In genomic region chr5:30154474-30155394, GRCm38 (mm10) we compare ENCODE assay signal across 7 mouse cellular contexts. TPM values are rescaled to one million over a fixed set of nuclear protein-coding genes. Genes with fewer than 3 reads are reported as not detected.
DNase-seq lines count a peak whose midpoint lies in the region; ATAC-seq lines count a peak whose summit lies in the region.

Gene Hadha (minus strand): TSS chr5:30155162.
Gene Hadhb (plus strand): TSS chr5:30155248.

- H3K36me3 ChIP-seq in embryonic facial prominence, embryonic 10.5 days (replicated peaks), result no peaks in the 10 kb centered on the region; the same call in 1 of the 2 replicates
- no peaks in the 10 kb centered on the region for H3K36me3 ChIP-seq in limb, embryonic 10.5 days
- 0 out of 2 replicates have a peak, but pooled peaks cover 3% of the 10 kb centered on the region for H3K36me3 ChIP-seq in midbrain, embryonic 13.5 days

- peaks cover 22% of the 10 kb centered on the region for H3K4me1 ChIP-seq in embryonic facial prominence, embryonic 10.5 days
- H3K4me1 ChIP-seq in limb, embryonic 10.5 days, result peaks cover 18% of the 10 kb centered on the region
- H3K4me1 ChIP-seq in midbrain, embryonic 13.5 days (replicated peaks), result peaks cover 23% of the 10 kb centered on the region

- peak within 1 kb of the TSS; percentile 70 for H3K4me2 ChIP-seq in midbrain, embryonic 13.5 days (replicated peaks)

- no peaks in the 10 kb centered on the region for H3K9me3 ChIP-seq in embryonic facial prominence, embryonic 10.5 days
- H3K9me3 ChIP-seq in limb, embryonic 10.5 days (replicated peaks), result no peaks in the 10 kb centered on the region
- H3K9me3 ChIP-seq in midbrain, embryonic 13.5 days, result no peaks in the 10 kb centered on the region

- no peaks in the 10 kb centered on the region for H3K27me3 ChIP-seq in embryonic facial prominence, embryonic 10.5 days (replicated peaks; ENCODE audit: low read depth, poor library complexity, severe bottlenecking)
- no peaks in the 10 kb centered on the region for H3K27me3 ChIP-seq in limb, embryonic 10.5 days (ENCODE audit: low read depth, poor library complexity, severe bottlenecking)
- H3K27me3 ChIP-seq in midbrain, embryonic 13.5 days, result no peaks in the 10 kb centered on the region

- H3K9ac ChIP-seq in midbrain, embryonic 13.5 days (replicated peaks), result peak within 1 kb of the TSS; percentile 93

- H3K4me3 ChIP-seq in embryonic facial prominence, embryonic 10.5 days, result peak within 1 kb of the TSS; percentile 72
- peak within 1 kb of the TSS; percentile 92 for H3K4me3 ChIP-seq in limb, embryonic 10.5 days
- H3K4me3 ChIP-seq in midbrain, embryonic 13.5 days (replicated peaks), result peak within 1 kb of the TSS; percentile 80

- peak within 1 kb of the TSS; percentile 96 for H3K27ac ChIP-seq in embryonic facial prominence, embryonic 10.5 days (replicated peaks)
- peak within 1 kb of the TSS; percentile 99 for H3K27ac ChIP-seq in limb, embryonic 10.5 days
- H3K27ac ChIP-seq in midbrain, embryonic 13.5 days, result peak within 1 kb of the TSS; percentile 89

- under 1% methylated on average over 53 of the region's 53 CpGs for WGBS in embryonic facial prominence, embryonic 10.5 days
- under 1% methylated on average over 53 of the region's 53 CpGs for WGBS in limb, embryonic 10.5 days
- WGBS in midbrain, embryonic 13.5 days, result 0% methylated on average over 53 of the region's 53 CpGs

- DNase-seq in adrenal gland, postnatal 10 days, result peak; percentile 96
- peak; percentile 91 for DNase-seq in embryonic facial prominence, embryonic 10.5 days (ENCODE audit: low spot score)
- DNase-seq in kidney, adult 11 months, result peak; percentile 93
- DNase-seq in limb, embryonic 10.5 days (ENCODE audit: low spot score), result peak; percentile 94
- peak; percentile 95 for DNase-seq in spleen, adult 12 weeks (ENCODE audit: low spot score)

- ATAC-seq in granulocyte monocyte progenitor cell, adult 5-6 weeks (replicated peaks; ENCODE audit: poor library complexity, severe bottlenecking), result peak; percentile 91
- peak; percentile 94 for ATAC-seq in midbrain, embryonic 13.5 days

RNA-seq across cellular contexts. Expression of gene Hadha, which starts in this region (rescaled TPM):
- total RNA-seq in adrenal gland, postnatal 10 days (2021), result 100 to 1,000 TPM; 921 to 997 TPM
- 102 and 114 TPM in 2 replicates for polyA plus RNA-seq in embryonic facial prominence, embryonic 10.5 days (2016; fragmentation: Nextera tagmentation; extraction: Ambion mirVana)
- total RNA-seq in granulocyte monocyte progenitor cell, adult 5-6 weeks (2014; fragmentation: Nextera tagmentation), result 91.8 and 97.8 TPM in 2 replicates
- total RNA-seq in granulocyte monocyte progenitor cell, adult 5-6 weeks (2017), result 128 and 147 TPM in 2 replicates
- polyA plus RNA-seq in limb, embryonic 10.5 days (2016; fragmentation: Nextera tagmentation; extraction: Ambion mirVana), result 105 and 119 TPM in 2 replicates
- polyA plus RNA-seq in midbrain, embryonic 13.5 days (2015; fragmentation: Nextera tagmentation; extraction: Ambion mirVana), result 72.2 and 73.2 TPM in 2 replicates

RNA-seq across cellular contexts. Expression of gene Hadhb, which starts in this region (rescaled TPM):
- total RNA-seq in adrenal gland, postnatal 10 days (2021), result 1,000 to 10,000 TPM; 1,471 to 1,600 TPM
- 107 and 109 TPM in 2 replicates for polyA plus RNA-seq in embryonic facial prominence, embryonic 10.5 days (2016; fragmentation: Nextera tagmentation; extraction: Ambion mirVana)
- 108 and 135 TPM in 2 replicates for total RNA-seq in granulocyte monocyte progenitor cell, adult 5-6 weeks (2014; fragmentation: Nextera tagmentation)
- 79.1 and 83.8 TPM in 2 replicates for total RNA-seq in granulocyte monocyte progenitor cell, adult 5-6 weeks (2017)
- polyA plus RNA-seq in limb, embryonic 10.5 days (2016; fragmentation: Nextera tagmentation; extraction: Ambion mirVana), result 120 and 126 TPM in 2 replicates
- polyA plus RNA-seq in midbrain, embryonic 13.5 days (2015; fragmentation: Nextera tagmentation; extraction: Ambion mirVana), result 61.1 and 62.4 TPM in 2 replicates

Comparison
In these comparisons a context has a peak if more than half of its experiments do, and no peak if none do; other contexts are left out.
1. Peak in every context shown above with its lines: DNase-seq, ATAC-seq, H3K4me3 ChIP-seq and H3K27ac ChIP-seq.
2. RNA of gene Hadha (total RNA-seq): 921 to 997 TPM in adrenal gland, postnatal 10 days; 91.8 to 147 TPM in granulocyte monocyte progenitor cell, adult 5-6 weeks; every median in the first group is over 4 times any median in the second.
3. RNA of gene Hadhb (total RNA-seq): 1,471 to 1,600 TPM in adrenal gland, postnatal 10 days; 79.1 to 135 TPM in granulocyte monocyte progenitor cell, adult 5-6 weeks; every median in the first group is over 10 times any median in the second.